Mouse (Mus musculus): ENCODE measurements around the gene Pglyrp3. TPM values are rescaled to one million over a fixed set of nuclear protein-coding genes. Genes with fewer than 3 reads are reported as not detected.
"Not testable (repeated sequence)": the region's sequence is repeated elsewhere in the genome, so short reads cannot be mapped to it uniquely, and the experiment has no call there.

Gene Pglyrp3
- total RNA-seq (2022), result not detected

- no peak for DNase-seq (ENCODE audit: low spot score in 2 of 2)
Measured at GRCm38 (mm10) chr3:92014283-92014682, at the start of gene Pglyrp3. Pglyrp3 (plus strand) TSS chr3:92014583.

GRCm38 (mm10) chr3:92011001-92011400, 3.4 kb upstream of the Pglyrp3 start:
- no peak for DNase-seq (ENCODE audit: low spot score in 2 of 2)

- DNase-seq (ENCODE audit: low spot score in 2 of 2), result not testable (repeated sequence)
Measured at GRCm38 (mm10) chr3:92024541-92024940, 10.2 kb downstream of the Pglyrp3 start.

GRCm38 (mm10) chr3:92033203-92033602, 18.8 kb downstream of the Pglyrp3 start:
- no peak for DNase-seq (ENCODE audit: low spot score in 2 of 2)

- no peak for DNase-seq (ENCODE audit: low spot score in 2 of 2)
Measured at GRCm38 (mm10) chr3:92033892-92034291, 19.5 kb downstream of the Pglyrp3 start.

GRCm38 (mm10) chr3:92050382-92051054, 36.1 kb downstream of the Pglyrp3 start:
- no peak for DNase-seq (ENCODE audit: low spot score in 2 of 2)

- DNase-seq (ENCODE audit: low spot score in 2 of 2), result peak; percentile 44 to 56
Measured at GRCm38 (mm10) chr3:92080462-92081284, 66.3 kb downstream of the Pglyrp3 start.

Small RNA genes within 50 kb of the gene (microRNA-seq; reads per million reads assigned to microRNA genes)
- gene Gm23697 (0 reads per million in 2 experiments), gene Gm25145 (0 reads per million in 2 experiments)

Other genes with a start within 250 kb of the Pglyrp3 start
- 1 to 10 TPM; 3.6 to 4.8 (median 4.5) TPM for gene Lor, start 68.6 kb downstream of the Pglyrp3 start, total RNA-seq (2022)
- not detected for gene Prr9, start 109.4 kb downstream of the Pglyrp3 start, total RNA-seq (2022)
- not detected for gene Lelp1, start 128.2 kb downstream of the Pglyrp3 start, total RNA-seq (2022)
- gene Sprr2a1, start 201.2 kb downstream of the Pglyrp3 start, total RNA-seq (2022), result not detected
- gene Sprr2a2, start 201.3 kb downstream of the Pglyrp3 start, total RNA-seq (2022), result not detected

Measured in layer of hippocampus, adult 8-10 months (tissue).